Mouse (Mus musculus) spleen, postnatal 14 days (tissue): Measurements from ENCODE around the gene Kcnh3.

Experiments
- DNase-seq, 2 experiments: peaks; one replicate each; pipeline ENCODE4 v3.0.0; 2021 to 2022; ENCODE audit warnings: low spot score in 2 of 2

Gene Kcnh3

GRCm38 (mm10) chr15:99224208-99224911 is at the start of gene Kcnh3:
Gene Kcnh3, plus strand, starts transcription at chr15:99224861.
- peak; percentile 20 to 41 for DNase-seq

GRCm38 (mm10) chr15:99179639-99180038 is 45.0 kb upstream of the Kcnh3 start:
- no peak for DNase-seq

- no peak for DNase-seq
These were observed 40.3 kb upstream of the Kcnh3 start for GRCm38 (mm10) chr15:99184217-99184914.

GRCm38 (mm10) chr15:99194358-99194757 is 30.3 kb upstream of the Kcnh3 start:
- DNase-seq: no peak

- DNase-seq: no peak
These were observed 29.6 kb upstream of the Kcnh3 start for GRCm38 (mm10) chr15:99195043-99195442.

- DNase-seq: peak in 1 of 2 experiments; percentile 8
These were observed 25.9 kb upstream of the Kcnh3 start for GRCm38 (mm10) chr15:99198761-99199160.

GRCm38 (mm10) chr15:99205959-99206358 is 18.7 kb upstream of the Kcnh3 start:
- DNase-seq: no peak

GRCm38 (mm10) chr15:99213183-99213582 is 11.5 kb upstream of the Kcnh3 start:
- no peak for DNase-seq

- DNase-seq: no peak
These were observed 9.7 kb upstream of the Kcnh3 start for GRCm38 (mm10) chr15:99214941-99215340.

GRCm38 (mm10) chr15:99215741-99216463 is 8.8 kb upstream of the Kcnh3 start:
- DNase-seq: no peak

- DNase-seq: no peak
These were observed 7.0 kb upstream of the Kcnh3 start for GRCm38 (mm10) chr15:99217630-99218029.

GRCm38 (mm10) chr15:99221315-99221952 is 3.2 kb upstream of the Kcnh3 start:
- DNase-seq: no peak

GRCm38 (mm10) chr15:99222794-99223584 is 1.7 kb upstream of the Kcnh3 start:
- DNase-seq: no peak

GRCm38 (mm10) chr15:99223585-99224207 is 965 bp upstream of the Kcnh3 start:
- DNase-seq: no peak

GRCm38 (mm10) chr15:99225081-99225810 is 585 bp downstream of the Kcnh3 start:
- DNase-seq: no peak

GRCm38 (mm10) chr15:99226090-99226489 is 1.4 kb downstream of the Kcnh3 start:
- no peak for DNase-seq

GRCm38 (mm10) chr15:99231998-99232397 is 7.3 kb downstream of the Kcnh3 start:
- DNase-seq: no peak

- DNase-seq: no peak
These were observed 9.1 kb downstream of the Kcnh3 start for GRCm38 (mm10) chr15:99233719-99234118.

- DNase-seq: no peak
These were observed 9.8 kb downstream of the Kcnh3 start for GRCm38 (mm10) chr15:99234326-99235010.

GRCm38 (mm10) chr15:99238006-99238405 is 13.3 kb downstream of the Kcnh3 start:
- DNase-seq: no peak
